Mouse (Mus musculus): ENCODE measurements around the gene Apaf1.

The Apaf1 gene

DNA sequence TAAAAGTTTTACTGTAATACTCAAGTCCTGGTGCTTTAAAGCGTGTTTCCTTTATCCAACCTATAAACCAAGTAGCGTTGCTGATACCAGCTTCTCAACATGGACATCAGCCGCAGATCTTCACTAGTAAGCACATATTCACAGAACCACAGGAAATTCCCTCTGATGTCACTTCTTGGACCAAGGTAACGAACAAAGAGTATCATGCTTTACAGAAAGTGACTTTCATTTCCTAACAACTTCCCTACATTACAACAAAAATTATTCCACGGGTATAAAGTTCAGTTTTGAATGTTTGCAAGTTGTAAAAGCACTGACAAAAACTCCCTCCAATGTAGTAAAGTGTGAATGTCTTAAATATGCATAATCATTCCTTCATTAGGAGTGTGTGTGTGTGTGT is 2.0 kb downstream of the Apaf1 start:
- DNase-seq = no peak

DNA sequence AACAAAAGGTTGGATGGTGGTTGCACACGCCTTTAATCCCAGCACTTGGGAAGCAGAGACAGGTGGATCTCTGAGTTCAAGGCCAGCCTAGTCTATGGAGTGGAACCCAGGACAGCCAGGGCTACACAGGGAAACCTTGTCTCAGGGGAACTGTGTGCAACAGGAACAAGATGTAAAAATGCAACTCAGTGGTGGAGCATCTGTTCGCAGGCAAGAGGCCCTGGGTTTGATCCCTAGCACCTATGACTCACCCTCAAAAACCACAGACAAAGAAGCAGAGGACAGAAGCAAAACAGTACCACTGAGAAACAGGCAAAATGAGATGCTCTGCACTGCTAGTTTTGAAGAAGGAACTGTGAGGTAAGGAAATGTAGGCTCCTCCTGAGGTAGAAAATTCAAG is 5.9 kb downstream of the Apaf1 start:
- DNase-seq = no peak

DNA sequence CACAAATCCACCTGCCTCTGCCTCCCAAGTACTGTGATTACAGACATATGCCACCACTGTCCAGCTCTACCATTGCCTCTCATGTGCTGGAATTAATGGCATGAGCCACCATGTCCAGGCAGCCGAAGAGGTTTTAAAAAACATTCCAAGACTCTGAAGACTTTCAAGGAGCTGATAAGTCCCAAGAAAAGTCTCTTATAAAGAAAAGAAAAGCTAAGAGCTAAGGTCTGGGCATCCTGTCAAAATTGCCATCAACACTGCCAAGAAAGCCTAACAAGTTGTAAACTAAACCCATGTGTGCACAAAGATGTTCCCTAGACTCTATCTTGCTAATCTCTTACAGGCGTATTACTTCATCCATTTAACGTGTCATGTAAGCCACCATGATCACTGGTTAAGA is 9.2 kb downstream of the Apaf1 start:
- no peak for DNase-seq

DNA sequence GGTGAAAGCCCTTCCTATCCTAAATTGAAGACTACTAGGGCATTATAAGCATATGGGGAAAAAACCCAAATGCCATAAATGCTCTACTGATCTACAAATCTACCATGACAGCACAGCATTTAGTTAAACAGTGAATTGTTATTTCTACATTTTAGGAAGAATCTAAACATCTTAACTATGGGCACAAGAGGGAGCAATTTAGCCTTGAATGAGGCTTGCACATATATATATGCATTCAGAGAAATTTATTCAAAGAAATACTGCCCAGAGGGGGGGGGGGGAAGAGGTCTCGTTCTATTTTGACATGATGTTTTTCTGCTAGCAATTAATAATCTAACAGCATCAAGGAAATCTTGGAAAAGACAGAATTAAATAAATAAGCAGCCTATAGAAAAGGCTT is 10.8 kb downstream of the Apaf1 start:
- no peak for DNase-seq

DNA sequence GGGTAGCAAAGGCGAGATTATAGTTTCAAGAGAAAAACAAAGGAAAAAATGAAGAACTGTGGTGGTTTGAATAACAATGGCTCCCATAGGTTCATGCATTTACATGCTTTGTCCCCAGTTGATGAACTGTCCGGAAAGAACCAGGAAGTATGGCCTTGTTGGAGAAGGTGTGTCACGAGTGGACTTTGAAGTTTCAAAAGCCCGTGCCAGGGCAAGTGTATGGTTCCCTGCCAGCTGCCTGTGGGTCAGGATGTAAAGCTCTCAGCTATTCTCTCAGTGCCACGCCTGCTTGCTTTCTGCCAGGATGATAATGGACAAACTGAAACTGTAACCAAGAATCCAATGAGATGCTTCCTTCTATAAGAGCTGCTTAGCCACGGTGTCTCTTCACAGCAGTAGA is 20.2 kb downstream of the Apaf1 start:
- no peak for DNase-seq

DNA sequence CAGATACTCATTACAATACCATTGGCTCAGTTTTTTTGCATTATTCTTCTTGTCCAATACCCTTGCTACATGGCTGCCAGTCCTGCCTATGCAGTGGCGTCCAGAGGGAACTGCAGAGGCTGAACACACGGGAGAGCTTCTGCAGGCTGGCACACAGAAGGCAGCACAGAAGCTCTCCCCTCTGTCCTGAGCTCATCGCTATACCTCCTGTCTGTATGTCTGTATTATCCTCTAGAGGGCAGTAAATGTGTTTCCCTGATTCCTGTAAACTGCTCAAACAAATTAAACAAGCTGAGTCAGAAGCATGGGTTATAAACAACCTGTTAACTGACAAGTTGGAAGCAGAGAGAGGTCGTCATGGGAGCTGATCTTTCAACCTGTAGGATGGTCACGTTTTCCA is 21.8 kb downstream of the Apaf1 start:
- DNase-seq = peak; percentile 19

DNA sequence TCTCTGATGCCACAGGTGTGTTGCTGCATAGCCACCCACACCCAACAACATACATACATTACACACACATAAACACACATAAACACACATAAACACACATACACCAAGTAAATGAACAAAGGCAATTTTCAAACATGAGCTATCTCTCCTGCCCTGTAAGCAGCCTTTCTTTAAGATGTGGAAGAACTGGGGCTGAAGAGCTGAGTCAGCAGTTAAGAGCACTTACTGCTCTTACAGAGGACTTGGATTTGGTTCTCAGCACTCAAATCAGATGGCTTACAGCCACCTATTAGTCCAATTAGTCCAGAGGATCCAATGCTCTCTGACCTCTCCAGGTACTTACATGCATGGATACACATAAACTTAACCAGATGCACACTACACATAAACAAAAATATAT is 29.8 kb downstream of the Apaf1 start:
- DNase-seq = no peak

DNA sequence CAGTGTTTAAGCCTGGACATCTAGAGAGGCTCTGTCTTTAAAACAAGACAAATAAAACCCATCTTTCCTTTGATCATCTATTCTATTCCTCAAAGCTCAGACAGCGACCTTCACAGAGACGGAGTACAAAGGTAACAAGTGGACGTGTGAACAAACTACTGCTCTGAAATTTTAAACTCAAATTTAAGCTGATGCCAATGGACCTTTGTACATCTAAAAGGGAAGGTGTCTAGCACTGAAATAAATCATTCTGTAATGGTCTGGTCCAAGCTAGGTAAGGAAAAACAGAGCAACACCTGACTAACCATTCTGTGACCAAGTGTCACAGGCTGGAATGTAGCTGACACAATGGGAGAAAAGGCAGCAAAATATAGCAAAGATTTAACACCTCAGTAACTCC is 31.4 kb downstream of the Apaf1 start:
- no peak for DNase-seq

DNA sequence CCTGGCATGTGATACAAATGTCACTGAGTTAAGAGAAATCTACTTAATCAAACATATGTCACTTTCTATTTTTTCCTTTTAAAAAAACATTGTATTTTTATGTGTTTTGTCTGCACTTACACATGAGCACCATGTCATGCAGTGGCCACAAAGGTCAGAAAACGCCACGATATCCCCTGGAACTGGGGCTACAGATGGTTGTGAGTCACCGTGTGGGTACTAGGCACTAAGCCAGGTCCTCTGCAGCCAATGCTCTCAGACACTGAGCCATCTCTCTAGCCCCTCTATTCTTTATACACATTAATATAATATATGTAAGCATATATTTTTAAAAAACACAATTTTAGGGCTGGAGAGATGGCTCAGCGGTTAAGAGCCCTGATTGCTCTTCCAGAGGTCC is 32.9 kb downstream of the Apaf1 start:
- DNase-seq = no peak

DNA sequence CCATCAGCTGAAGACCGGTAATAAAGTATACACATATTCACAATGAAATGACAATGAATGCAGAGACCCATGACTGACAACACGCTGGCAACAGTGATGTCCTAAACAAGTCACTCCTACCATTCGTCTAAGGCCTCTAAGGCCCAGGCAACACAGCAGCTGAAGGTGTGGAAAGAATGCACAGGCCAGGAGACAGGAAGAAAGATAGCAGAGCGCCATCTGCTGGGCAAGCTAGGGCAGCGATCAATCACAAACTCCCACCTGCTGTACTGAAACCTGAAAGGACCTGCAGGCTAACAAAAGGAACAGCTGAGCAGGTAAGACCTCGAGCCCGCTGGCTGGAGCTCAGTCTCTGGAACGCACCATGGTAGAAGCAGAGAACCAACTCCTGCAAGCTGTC is 48.6 kb downstream of the Apaf1 start:
- peak; percentile 53 for DNase-seq

DNA sequence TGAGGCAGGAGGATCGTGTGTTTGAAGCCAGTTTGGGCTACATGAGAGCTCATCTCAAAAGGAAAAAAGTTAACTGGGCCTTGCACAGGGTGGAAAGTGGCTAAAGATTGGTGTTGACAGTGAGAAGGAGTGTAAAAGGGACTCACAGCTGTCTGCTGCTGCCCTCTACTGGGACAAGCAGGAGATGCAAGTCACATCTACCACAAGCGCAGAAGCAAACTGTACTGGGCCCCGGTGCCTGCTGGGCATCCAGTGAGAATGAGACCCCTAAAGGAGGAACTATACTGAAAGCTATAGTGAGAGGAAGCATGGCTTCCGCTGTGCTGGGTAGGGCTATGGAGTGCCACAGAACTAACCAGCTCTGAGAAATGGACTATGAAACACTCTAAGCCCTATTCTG is 50.2 kb downstream of the Apaf1 start:
- DNase-seq = peak; percentile 80

DNA sequence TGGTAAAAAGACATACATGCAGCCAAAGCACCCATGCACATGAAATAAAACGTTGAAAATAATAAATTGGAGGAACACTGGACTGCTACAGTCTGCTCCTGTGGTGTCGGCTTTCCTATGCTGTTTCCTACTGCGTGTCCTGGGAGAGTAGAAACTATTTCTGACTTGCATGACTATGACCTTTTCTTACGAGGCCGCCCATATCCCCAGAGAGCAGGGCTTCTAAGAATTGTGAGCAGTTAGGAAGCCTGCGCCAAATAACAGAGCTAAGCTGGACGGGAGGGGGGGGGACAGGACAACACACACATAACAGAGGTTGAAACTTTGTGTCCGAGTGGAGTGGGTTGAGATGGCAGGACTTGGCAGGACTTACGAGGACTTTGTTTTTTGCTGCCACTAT is 51.4 kb downstream of the Apaf1 start:
- DNase-seq = no peak

DNA sequence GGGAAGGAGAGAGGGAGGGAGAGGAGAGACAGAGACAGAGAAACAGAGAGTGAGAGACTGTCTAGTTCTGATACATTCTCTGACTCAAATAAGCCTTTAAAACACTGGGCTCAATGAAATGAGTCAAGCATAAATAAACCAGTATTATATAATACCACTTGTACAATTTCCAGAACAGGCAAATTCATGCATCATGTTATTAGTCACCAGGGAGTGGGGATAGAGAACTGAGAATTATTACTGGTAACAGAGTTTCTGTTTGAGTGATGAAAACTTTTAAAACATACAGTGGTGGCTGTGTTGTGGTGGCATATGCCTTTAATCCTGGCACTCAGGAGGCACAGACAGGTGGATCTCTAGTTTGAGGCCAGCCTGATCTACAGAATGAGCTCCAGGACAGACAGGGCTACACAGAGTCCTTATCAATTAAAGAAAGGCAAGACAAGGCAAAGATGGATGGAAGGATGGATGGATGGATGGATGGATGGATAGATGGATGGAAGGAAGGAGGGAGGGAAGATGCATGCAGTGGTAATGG is 53.5 kb downstream of the Apaf1 start:
- DNase-seq = no peak

DNA sequence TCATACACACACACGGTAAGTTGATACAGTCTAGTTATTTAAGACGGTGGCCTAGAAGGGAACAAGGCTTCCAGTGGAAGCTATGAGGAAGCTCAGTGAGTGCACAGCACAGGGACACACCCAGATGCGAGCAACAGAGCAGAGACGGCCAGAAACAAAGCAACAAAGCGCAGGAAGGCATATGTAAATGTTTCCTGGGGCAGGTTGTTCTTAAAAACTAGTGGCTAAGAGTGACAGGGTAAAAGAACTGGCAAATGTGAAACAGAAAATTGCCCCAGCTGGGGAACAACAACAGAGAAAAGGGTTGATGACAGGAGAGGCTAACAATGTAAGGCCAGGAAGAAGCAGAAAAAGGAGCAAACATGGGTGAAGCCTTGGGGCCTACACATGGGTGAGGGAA is 54.6 kb downstream of the Apaf1 start:
- no peak for DNase-seq

DNA sequence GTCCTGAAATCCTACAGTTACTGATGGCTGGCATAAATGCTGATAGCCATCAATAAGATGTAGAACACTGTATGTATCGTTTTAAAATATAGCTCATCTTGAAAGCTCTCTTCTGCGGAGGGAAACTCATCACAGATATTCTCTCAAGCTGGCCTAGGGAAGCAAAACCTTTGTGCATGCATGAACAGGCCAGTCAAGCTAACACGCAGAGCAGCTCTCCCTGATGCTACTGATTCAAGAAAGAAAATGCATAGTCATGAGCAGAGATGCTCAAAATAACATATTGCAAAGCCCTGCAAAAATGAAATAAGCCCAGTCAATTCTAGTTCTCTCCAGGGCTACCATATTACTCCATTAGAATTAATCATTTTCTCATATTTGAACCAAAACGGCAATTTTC is 55.1 kb downstream of the Apaf1 start:
- DNase-seq = no peak

DNA sequence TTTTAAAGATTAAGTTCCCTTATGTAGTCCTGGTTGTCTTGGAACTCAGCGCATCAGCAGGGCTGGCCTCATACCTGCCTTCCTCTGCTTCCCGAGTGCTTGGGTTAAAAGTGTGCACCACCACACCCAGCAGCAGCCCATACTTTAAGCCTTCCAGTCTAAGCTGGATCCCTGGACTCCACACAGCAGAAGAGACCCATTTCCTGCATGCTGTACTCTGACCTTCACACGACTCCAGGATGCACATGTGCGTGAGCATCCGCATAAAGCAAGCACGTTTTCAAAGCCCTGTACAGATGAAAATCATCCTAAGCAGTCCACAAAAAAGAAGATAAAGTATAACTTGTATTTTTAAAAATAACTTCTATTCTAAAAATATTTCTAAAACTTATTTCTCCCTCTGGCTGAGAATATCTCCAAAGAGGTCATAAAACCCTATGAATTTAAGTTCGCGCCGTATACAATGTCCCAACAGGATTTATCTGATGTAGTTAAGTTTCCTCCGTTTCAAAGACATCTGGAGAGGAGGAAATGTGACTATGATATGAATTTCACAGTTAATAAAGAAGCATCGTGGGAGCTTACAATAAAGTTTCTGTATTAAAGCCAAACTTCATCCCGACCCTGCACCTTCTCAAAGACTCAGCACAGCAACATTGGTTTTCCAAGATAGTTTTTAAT is 76.6 kb downstream of the Apaf1 start:
- no peak for DNase-seq

DNA sequence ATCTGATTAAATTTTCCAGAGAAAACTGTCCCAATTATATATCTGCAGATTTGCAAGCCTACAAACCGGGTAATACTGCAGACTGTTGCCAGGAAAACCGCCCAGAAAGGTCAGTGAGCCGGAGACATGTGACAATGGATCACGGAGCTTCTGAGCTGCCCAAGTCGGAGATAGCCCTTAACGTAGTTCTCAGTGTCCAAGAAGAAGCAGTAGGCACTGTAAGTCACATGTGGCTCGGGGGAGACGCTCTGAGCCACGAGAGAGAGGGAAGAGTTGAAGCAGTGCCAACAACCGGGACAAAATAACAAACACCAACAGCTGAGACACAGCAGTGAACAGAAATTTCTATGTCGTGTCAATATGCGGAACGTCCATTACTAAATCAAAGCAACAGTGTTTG is 81.1 kb downstream of the Apaf1 start:
- DNase-seq = peak; percentile 55

DNA sequence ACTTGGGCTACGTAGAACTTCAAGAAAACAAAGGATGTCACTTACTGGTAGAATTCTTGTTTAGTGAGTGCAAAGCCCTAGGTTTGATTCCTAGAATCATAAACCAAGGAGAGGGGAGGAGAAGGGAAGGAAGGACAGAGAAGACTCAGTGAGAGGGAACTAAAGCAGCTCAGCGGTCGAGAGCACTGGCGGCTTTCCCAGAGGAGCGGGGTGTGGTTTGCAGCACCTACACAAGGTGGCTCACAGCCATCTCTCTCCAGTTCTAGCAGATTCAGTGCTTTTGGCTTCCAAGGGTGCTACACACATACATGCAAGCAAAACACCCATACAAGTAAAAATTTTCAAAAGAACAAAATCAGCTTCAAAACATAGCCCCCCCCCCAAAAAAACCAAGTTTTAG is 82.7 kb downstream of the Apaf1 start:
- peak; percentile 54 for DNase-seq

DNA sequence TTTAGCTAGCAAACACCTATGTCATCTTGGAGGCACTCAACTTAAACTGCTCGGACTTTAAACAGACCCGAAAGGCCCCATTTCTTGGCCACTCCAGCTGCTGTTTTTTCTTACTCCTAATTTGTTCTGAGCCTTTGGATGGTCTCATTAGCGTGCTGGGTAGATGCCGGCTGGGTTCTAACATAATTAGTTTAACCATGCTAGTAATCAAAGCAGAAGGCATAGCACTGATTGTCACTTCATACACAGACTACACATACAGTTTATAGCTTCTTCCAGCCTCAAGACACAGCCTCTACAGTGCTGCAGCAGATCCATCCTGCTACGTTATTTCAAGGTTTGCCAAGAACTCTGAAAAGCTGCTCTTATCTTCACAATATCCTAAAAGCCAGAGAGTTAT is 88.7 kb downstream of the Apaf1 start:
- DNase-seq = no peak

DNA sequence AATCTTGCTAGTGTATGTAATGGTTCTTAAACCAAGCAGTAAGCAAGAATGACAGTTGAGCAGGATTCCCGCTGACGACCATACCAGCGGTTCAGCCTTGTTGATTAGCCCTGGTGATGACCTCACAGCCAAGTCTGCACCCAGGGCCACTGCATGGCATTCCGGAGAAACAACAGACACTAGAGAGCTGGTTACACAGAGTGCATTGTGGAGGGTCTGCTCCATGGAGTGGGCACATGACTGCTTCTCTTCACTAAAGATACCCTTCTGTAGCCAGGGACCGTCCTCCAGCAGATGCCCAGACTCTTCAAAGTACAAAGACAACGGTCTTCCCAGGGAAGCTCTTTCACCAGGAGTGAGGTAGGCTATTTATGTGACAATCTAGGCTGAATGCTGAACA is 90.3 kb downstream of the Apaf1 start:
- no peak for DNase-seq

DNA sequence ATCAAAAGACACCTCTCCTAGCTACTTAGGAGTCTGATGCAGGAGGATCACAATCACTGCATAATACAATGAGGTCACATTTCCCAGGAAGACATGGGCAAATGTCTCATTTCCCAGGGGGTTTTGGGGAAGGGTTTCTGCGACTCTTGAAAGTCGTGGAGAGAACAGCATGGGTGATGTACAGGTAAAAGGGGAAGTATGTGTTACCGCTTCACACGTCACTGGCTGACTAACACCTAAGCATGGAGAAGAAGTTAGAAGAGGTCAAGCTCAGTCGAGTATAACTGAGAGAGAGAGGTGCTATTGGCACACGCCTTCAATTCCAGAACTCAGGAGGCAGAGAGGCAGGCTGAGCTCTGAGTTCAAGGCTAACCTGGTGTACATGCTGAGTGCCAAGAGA is 92.2 kb downstream of the Apaf1 start:
- DNase-seq = no peak

DNA sequence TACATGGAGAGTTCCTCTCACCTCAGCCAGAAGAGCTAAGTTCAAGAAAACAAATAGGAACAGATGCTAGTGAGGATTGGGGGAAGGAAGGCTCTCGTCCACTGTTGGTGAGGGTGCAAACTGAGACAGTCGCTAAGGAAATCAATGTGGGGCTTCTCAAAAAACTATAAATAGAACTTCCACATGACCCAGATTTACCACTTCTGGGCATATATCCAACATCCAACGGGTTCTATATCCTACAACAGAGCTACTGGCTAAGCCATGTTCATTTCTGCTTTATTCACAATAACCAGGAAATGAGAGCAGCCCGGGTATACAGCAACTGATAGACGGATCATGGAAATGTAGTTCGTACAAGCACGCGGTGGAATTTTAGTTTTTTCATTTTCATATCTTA is 99.5 kb downstream of the Apaf1 start:
- no peak for DNase-seq

DNA sequence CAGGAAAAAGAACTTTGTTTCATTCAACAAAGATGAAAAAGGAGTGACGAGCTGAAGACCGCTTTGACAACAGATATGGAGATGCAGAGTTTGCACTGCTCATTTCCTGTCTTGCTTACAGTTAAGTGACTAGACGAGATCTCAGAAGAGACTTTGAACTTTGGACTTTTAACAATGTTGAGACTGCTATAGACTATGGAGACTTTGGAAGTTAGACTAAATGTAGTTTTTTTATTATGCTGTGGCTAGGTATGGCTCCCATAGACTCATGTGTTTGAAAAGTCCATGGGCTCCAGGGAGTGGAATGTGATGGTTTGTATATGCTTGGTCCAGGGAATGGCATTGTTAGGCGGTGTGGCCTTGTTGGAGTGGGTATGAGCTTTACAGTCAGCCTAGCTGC is 100.8 kb downstream of the Apaf1 start:
- no peak for DNase-seq

DNA sequence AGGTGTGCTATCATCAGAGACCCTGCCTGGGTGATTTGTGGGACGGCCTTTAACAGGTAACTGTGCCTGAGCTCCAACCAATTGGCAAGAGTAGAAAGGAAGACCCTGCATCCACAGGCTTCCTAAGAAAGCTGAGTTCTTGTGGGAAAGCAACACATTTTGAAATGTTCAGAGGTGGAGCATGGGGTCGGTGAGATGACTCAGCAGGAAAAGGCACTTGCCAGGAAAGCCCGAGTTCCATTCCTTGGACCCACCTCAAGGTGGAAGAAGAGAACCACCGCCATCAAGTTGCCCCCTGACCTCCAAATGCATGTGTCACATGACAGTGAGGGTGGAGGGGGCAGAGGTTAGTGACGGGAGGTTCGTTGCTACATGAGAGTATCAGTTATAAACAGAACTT is 108.1 kb downstream of the Apaf1 start:
- no peak for DNase-seq

DNA sequence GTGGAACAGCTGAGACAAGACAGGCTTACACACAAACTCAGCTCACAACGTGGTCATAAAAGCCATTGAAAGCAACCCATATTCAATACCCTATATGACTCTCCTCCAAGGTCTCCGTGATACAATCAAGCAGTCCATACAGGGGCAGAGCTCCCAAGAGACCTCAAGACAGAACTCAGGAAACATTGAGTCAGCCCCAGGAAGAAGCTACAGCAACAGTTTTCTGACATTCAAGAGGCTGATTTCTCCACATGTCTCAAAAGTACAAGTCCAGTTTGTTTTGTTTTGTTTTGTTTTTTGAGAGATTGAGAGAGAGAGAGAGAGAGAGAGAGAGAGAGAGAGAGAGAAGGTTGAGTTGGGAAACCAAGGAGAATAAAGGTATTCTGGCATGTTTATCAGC is 108.5 kb downstream of the Apaf1 start:
- DNase-seq = no peak

DNA sequence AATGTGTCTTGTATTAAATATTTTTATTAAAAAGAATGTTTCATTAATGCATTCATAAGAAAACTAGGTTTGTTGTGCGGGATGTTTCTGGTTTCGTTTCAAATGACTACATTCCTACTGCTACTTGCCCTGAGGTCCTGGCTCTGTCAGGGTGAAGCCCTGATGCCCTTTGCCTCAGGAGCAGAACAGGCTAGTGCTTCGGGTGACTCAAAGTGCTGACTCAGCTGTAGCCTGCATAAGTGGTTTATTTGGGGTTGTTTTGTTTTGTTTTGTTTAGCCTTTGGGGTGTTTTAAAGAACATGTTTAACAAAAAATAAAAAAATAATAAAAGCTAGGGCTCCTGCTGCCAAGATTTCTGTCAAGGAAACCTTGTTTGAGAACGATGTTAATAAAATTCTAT is 112.0 kb downstream of the Apaf1 start:
- DNase-seq = no peak

Measured in layer of hippocampus, adult 9-11 months (tissue).